Mouse (Mus musculus): ENCODE data around the gene Exoc3l2. TPM values are rescaled to one million over a fixed set of nuclear protein-coding genes. Genes with fewer than 3 reads are reported as not detected.

The Exoc3l2 gene
- polyA plus RNA-seq, 2 experiments, result 1.9 to 3.5 TPM

GRCm38 (mm10) chr7:19423083-19423482, 40.0 kb upstream of the Exoc3l2 start:
- DNase-seq (ENCODE audit: low spot score), result no peak
- H3K27ac ChIP-seq (replicated peaks; ENCODE audit: low read depth, low read length), result no peak overlapping the region
- H3K4me2 ChIP-seq (replicated peaks; ENCODE audit: low read depth, low read length, severe bottlenecking), result no peak overlapping the region
- no peak for TF ChIP-seq POLR2A (IDR thresholded peaks at IDR 0.05; ENCODE audit: borderline replicate concordance, extremely low read depth, insufficient read depth, insufficient read length)
- H3K36me3 ChIP-seq (ENCODE audit: control insufficient read depth, insufficient read depth, low read length), result peaks cover 33% of the 10 kb centered on the region
- H3K27me3 ChIP-seq (ENCODE audit: control insufficient read depth, insufficient read depth, low read length), result peaks cover 28% of the 10 kb centered on the region
- 94% methylated on average over 3 of the region's 3 CpGs for WGBS
- H3K9me3 ChIP-seq (ENCODE audit: control insufficient read depth, low read length), result no peaks in the 10 kb centered on the region
- no peak overlapping the region for H3K9ac ChIP-seq (ENCODE audit: low read depth, low read length, severe bottlenecking)
- no peak overlapping the region for H3K4me3 ChIP-seq (replicated peaks; ENCODE audit: low read length)
- ATAC-seq (ENCODE audit: low FRiP score, low read depth), result no peak
- H3K4me1 ChIP-seq (ENCODE audit: control insufficient read depth, insufficient read depth, low read length), result no peaks in the 10 kb centered on the region

DNA sequence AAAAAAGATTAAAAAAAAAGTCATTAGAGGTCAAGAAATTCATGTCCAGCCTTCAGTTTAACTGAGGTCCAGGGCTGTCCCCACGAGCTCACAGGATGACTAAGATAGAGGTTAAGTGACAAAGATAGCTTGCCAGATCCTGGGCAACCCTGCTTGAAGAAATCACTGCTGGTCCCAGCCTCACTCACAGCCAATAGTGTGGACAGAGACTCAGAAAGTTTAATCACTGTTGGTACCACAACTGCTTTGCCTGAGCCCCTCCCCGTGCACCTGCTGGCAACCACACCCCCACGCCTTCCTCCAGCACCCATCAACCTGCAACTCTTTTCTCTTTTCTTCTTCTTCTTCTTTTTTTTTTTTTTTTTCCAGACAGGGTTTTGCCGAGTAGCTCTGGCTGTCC, 39.1 kb upstream of the Exoc3l2 start:
- no peak for DNase-seq (ENCODE audit: low spot score)
- no peak overlapping the region for H3K4me2 ChIP-seq (replicated peaks; ENCODE audit: low read depth, low read length, severe bottlenecking)
- no peaks in the 10 kb centered on the region for H3K4me1 ChIP-seq (ENCODE audit: control insufficient read depth, insufficient read depth, low read length)
- no peak for TF ChIP-seq POLR2A (IDR thresholded peaks at IDR 0.05; ENCODE audit: borderline replicate concordance, extremely low read depth, insufficient read depth, insufficient read length)
- H3K9me3 ChIP-seq (ENCODE audit: control insufficient read depth, low read length), result no peaks in the 10 kb centered on the region
- H3K27me3 ChIP-seq (ENCODE audit: control insufficient read depth, insufficient read depth, low read length), result peaks cover 28% of the 10 kb centered on the region
- no peak overlapping the region for H3K4me3 ChIP-seq (replicated peaks; ENCODE audit: low read length)
- no peak overlapping the region for H3K9ac ChIP-seq (ENCODE audit: low read depth, low read length, severe bottlenecking)
- ATAC-seq (ENCODE audit: low FRiP score, low read depth), result no peak
- H3K36me3 ChIP-seq (ENCODE audit: control insufficient read depth, insufficient read depth, low read length), result peaks cover 42% of the 10 kb centered on the region
- 72% methylated on average over 4 of the region's 4 CpGs for WGBS
- H3K27ac ChIP-seq (replicated peaks; ENCODE audit: low read depth, low read length), result no peak overlapping the region

GRCm38 (mm10) chr7:19426349-19426748, 36.8 kb upstream of the Exoc3l2 start:
- TF ChIP-seq POLR2A (IDR thresholded peaks at IDR 0.05; ENCODE audit: borderline replicate concordance, extremely low read depth, insufficient read depth, insufficient read length), result no peak
- H3K9ac ChIP-seq (ENCODE audit: low read depth, low read length, severe bottlenecking), result no peak overlapping the region
- 0 out of 2 replicates have a peak, but pooled peaks cover 6% of the 10 kb centered on the region for H3K27me3 ChIP-seq (ENCODE audit: control insufficient read depth, insufficient read depth, low read length)
- no peak overlapping the region for H3K27ac ChIP-seq (replicated peaks; ENCODE audit: low read depth, low read length)
- DNase-seq (ENCODE audit: low spot score) (no peak), ATAC-seq (ENCODE audit: low FRiP score, low read depth) (no peak)
- H3K4me1 ChIP-seq (ENCODE audit: control insufficient read depth, insufficient read depth, low read length), result no peaks in the 10 kb centered on the region
- WGBS, result 71% methylated on average over 6 of the region's 6 CpGs
- no peaks in the 10 kb centered on the region for H3K9me3 ChIP-seq (ENCODE audit: control insufficient read depth, low read length)
- no peak overlapping the region for H3K4me3 ChIP-seq (replicated peaks; ENCODE audit: low read length)
- no peak overlapping the region for H3K4me2 ChIP-seq (replicated peaks; ENCODE audit: low read depth, low read length, severe bottlenecking)
- peaks cover 65% of the 10 kb centered on the region for H3K36me3 ChIP-seq (ENCODE audit: control insufficient read depth, insufficient read depth, low read length)

DNA sequence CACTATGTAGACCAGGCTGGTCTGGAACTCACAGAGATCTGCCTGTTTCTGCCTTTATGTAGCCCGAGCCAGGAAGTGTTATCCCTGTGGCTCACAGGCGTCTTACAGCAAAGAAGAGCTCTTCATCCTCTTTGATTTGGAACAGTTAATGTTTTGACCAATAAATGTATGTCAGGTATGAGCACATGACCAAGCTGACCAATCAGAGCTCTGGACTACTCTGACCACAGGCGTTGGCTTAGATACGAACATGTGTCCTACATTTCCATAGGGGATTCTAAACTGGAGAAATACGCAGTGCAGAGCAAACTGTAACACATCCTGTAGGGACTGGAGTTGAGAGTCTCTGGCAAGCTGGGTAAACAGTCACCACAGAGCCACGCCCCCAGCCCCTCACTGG, 36.2 kb upstream of the Exoc3l2 start:
- no peak overlapping the region for H3K9ac ChIP-seq (ENCODE audit: low read depth, low read length, severe bottlenecking)
- no peak overlapping the region for H3K4me2 ChIP-seq (replicated peaks; ENCODE audit: low read depth, low read length, severe bottlenecking)
- 0 out of 2 replicates have a peak, but pooled peaks cover 1% of the 10 kb centered on the region for H3K27me3 ChIP-seq (ENCODE audit: control insufficient read depth, insufficient read depth, low read length)
- H3K4me1 ChIP-seq (ENCODE audit: control insufficient read depth, insufficient read depth, low read length), result no peaks in the 10 kb centered on the region
- H3K36me3 ChIP-seq (ENCODE audit: control insufficient read depth, insufficient read depth, low read length), result peaks cover 71% of the 10 kb centered on the region
- TF ChIP-seq POLR2A (IDR thresholded peaks at IDR 0.05; ENCODE audit: borderline replicate concordance, extremely low read depth, insufficient read depth, insufficient read length), result no peak
- H3K27ac ChIP-seq (replicated peaks; ENCODE audit: low read depth, low read length), result no peak overlapping the region
- no peak overlapping the region for H3K4me3 ChIP-seq (replicated peaks; ENCODE audit: low read length)
- DNase-seq (ENCODE audit: low spot score) (no peak), ATAC-seq (ENCODE audit: low FRiP score, low read depth) (no peak)
- no peaks in the 10 kb centered on the region for H3K9me3 ChIP-seq (ENCODE audit: control insufficient read depth, low read length)
- WGBS, result 90% methylated on average over 6 of the region's 6 CpGs

DNA sequence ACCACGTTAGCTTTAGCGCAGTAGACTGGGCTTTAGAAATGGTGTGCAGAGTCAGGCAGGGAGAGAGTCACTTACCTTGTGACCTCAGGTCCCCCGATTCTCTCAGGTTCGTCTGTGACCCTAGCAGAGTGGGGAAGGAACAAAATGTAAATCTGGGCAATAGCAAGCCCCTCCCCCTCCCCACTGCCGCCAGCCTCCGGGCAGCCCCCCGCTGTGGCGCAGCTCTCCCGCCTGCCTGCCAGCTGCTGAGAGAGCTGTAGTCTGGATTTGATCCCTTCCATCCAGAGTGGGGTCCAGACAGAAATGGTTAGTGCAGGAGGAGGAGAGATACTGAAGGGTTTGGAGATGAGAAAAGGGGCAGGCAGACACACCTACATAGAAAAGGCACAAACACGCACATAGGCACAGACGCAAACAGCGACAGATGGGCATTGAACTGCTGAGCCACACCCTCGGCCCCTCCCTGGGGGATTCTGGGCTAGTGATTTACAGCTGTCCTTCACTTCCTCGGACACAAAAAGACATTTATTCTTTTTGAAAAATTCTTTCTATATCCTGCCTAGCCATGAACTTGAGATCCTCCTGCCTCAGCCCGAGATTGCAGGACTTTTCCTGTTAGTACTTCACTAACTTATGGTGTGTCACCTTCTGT, 35.0 kb upstream of the Exoc3l2 start:
- no peak overlapping the region for H3K4me2 ChIP-seq (replicated peaks; ENCODE audit: low read depth, low read length, severe bottlenecking)
- H3K9me3 ChIP-seq (ENCODE audit: control insufficient read depth, low read length), result no peaks in the 10 kb centered on the region
- H3K4me1 ChIP-seq (ENCODE audit: control insufficient read depth, insufficient read depth, low read length), result no peaks in the 10 kb centered on the region
- H3K9ac ChIP-seq (ENCODE audit: low read depth, low read length, severe bottlenecking), result no peak overlapping the region
- peaks cover 83% of the 10 kb centered on the region for H3K36me3 ChIP-seq (ENCODE audit: control insufficient read depth, insufficient read depth, low read length)
- 74% methylated on average over 15 of the region's 15 CpGs for WGBS
- H3K4me3 ChIP-seq (replicated peaks; ENCODE audit: low read length), result no peak overlapping the region
- TF ChIP-seq POLR2A (IDR thresholded peaks at IDR 0.05; ENCODE audit: borderline replicate concordance, extremely low read depth, insufficient read depth, insufficient read length), result no peak
- DNase-seq (ENCODE audit: low spot score) (no peak), ATAC-seq (ENCODE audit: low FRiP score, low read depth) (no peak)
- no peaks in the 10 kb centered on the region for H3K27me3 ChIP-seq (ENCODE audit: control insufficient read depth, insufficient read depth, low read length)
- H3K27ac ChIP-seq (replicated peaks; ENCODE audit: low read depth, low read length), result no peak overlapping the region
